Mouse (Mus musculus): Measurements from ENCODE around the gene Lonrf2. TPM values are rescaled to one million over a fixed set of nuclear protein-coding genes. Genes with fewer than 3 reads are reported as not detected.

Lonrf2 gene
- 18.4 and 23.0 TPM in 2 replicates for polyA plus RNA-seq (2015; fragmentation: Nextera tagmentation; extraction: Ambion mirVana)

GRCm38 (mm10) chr1:38836477-38836872 is at the start of gene Lonrf2:
Gene Lonrf2, minus strand, starts transcription at chr1:38836711.
- 0 out of 2 replicates have a peak, but pooled peaks cover 2% of the 10 kb centered on the region for H3K27me3 ChIP-seq (replicated peaks; ENCODE audit: control insufficient read depth, insufficient read depth, low read length)
- peak within 1 kb of the TSS; percentile 74 for H3K4me3 ChIP-seq (ENCODE audit: low read length)
- H3K27ac ChIP-seq (ENCODE audit: low read depth, low read length): peak within 1 kb of the TSS; percentile 97
- H3K4me2 ChIP-seq (ENCODE audit: low read length): peak within 1 kb of the TSS; percentile 95
- ATAC-seq: peak; percentile 95
- WGBS: under 1% methylated on average over 22 of the region's 47 CpGs
- peaks cover 3% of the 10 kb centered on the region; the same call in 1 of the 2 replicates for H3K4me1 ChIP-seq (ENCODE audit: control insufficient read depth, insufficient read depth, low read depth, low read length)
- no peaks in the 10 kb centered on the region for H3K9me3 ChIP-seq (ENCODE audit: control insufficient read depth, low read length)
- peak within 1 kb of the TSS; percentile 96 for H3K9ac ChIP-seq (ENCODE audit: low read depth, low read length)
- no peaks in the 10 kb centered on the region; the same call in 1 of the 2 replicates for H3K36me3 ChIP-seq (ENCODE audit: control insufficient read depth, insufficient read depth, low read length)

- no peaks in the 10 kb centered on the region for H3K4me1 ChIP-seq (ENCODE audit: control insufficient read depth, insufficient read depth, low read depth, low read length)
- H3K36me3 ChIP-seq (ENCODE audit: control insufficient read depth, insufficient read depth, low read length): peaks cover 15% of the 10 kb centered on the region
- ATAC-seq: no peak
- no peaks in the 10 kb centered on the region for H3K27me3 ChIP-seq (replicated peaks; ENCODE audit: control insufficient read depth, insufficient read depth, low read length)
- WGBS: 77% methylated on average over 2 of the region's 2 CpGs
- no peak overlapping the region for H3K27ac ChIP-seq (ENCODE audit: low read depth, low read length)
- no peaks in the 10 kb centered on the region for H3K9me3 ChIP-seq (ENCODE audit: control insufficient read depth, low read length)
- no peak overlapping the region for H3K4me2 ChIP-seq (ENCODE audit: low read length)
- H3K4me3 ChIP-seq (ENCODE audit: low read length): no peak overlapping the region
- no peak overlapping the region for H3K9ac ChIP-seq (ENCODE audit: low read depth, low read length)
Measured at GRCm38 (mm10) chr1:38885956-38886355, 49.4 kb upstream of the Lonrf2 start.

DNA sequence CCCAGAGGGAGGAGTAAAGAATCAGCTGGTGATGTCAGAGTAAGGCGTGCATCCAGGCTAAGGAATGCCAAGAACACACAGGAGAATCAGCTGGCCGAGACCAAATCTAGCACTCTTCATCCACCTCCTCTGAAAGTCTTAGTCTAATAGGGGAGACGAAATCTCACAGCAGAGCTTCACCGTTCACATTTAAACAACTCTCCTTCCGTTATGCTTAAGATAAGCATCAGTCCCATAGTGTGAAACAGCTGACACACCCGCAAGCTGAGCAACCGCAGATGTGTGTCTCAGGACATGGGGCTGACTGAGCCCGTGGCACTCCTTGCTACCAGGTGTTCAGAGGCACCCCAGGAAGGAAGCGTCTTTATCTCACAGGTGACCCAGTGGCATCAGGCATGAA is 47.3 kb upstream of the Lonrf2 start:
- WGBS: 89% methylated on average over 9 of the region's 9 CpGs
- ATAC-seq: no peak
- Histone ChIP-seq H3K9ac (ENCODE audit: low read depth, low read length) (no peak overlapping the region), H3K4me1 (ENCODE audit: control insufficient read depth, insufficient read depth, low read depth, low read length) (no peaks in the 10 kb centered on the region), H3K36me3 (ENCODE audit: control insufficient read depth, insufficient read depth, low read length) (peaks cover 15% of the 10 kb centered on the region), H3K4me3 (ENCODE audit: low read length) (no peak overlapping the region), H3K27me3 (replicated peaks; ENCODE audit: control insufficient read depth, insufficient read depth, low read length) (no peaks in the 10 kb centered on the region), H3K27ac (ENCODE audit: low read depth, low read length) (no peak overlapping the region), H3K4me2 (ENCODE audit: low read length) (no peak overlapping the region), H3K9me3 (ENCODE audit: control insufficient read depth, low read length) (no peaks in the 10 kb centered on the region)

GRCm38 (mm10) chr1:38882746-38883145 is 46.2 kb upstream of the Lonrf2 start:
- H3K27me3 ChIP-seq (replicated peaks; ENCODE audit: control insufficient read depth, insufficient read depth, low read length): no peaks in the 10 kb centered on the region
- no peak overlapping the region for H3K4me3 ChIP-seq (ENCODE audit: low read length)
- H3K9ac ChIP-seq (ENCODE audit: low read depth, low read length): no peak overlapping the region
- H3K9me3 ChIP-seq (ENCODE audit: control insufficient read depth, low read length): no peaks in the 10 kb centered on the region
- H3K4me2 ChIP-seq (ENCODE audit: low read length): no peak overlapping the region
- no peaks in the 10 kb centered on the region for H3K4me1 ChIP-seq (ENCODE audit: control insufficient read depth, insufficient read depth, low read depth, low read length)
- 91% methylated on average over 4 of the region's 4 CpGs for WGBS
- peaks cover 15% of the 10 kb centered on the region for H3K36me3 ChIP-seq (ENCODE audit: control insufficient read depth, insufficient read depth, low read length)
- no peak for ATAC-seq
- no peak overlapping the region for H3K27ac ChIP-seq (ENCODE audit: low read depth, low read length)

GRCm38 (mm10) chr1:38881366-38881765 is 44.9 kb upstream of the Lonrf2 start:
- Histone ChIP-seq H3K4me2 (ENCODE audit: low read length) (no peak overlapping the region), H3K36me3 (ENCODE audit: control insufficient read depth, insufficient read depth, low read length) (peaks cover 15% of the 10 kb centered on the region), H3K27ac (ENCODE audit: low read depth, low read length) (no peak overlapping the region), H3K9me3 (ENCODE audit: control insufficient read depth, low read length) (no peaks in the 10 kb centered on the region), H3K9ac (ENCODE audit: low read depth, low read length) (no peak overlapping the region), H3K4me1 (ENCODE audit: control insufficient read depth, insufficient read depth, low read depth, low read length) (no peaks in the 10 kb centered on the region), H3K4me3 (ENCODE audit: low read length) (no peak overlapping the region), H3K27me3 (replicated peaks; ENCODE audit: control insufficient read depth, insufficient read depth, low read length) (no peaks in the 10 kb centered on the region)
- 85% methylated on average over 4 of the region's 4 CpGs for WGBS
- no peak for ATAC-seq

DNA sequence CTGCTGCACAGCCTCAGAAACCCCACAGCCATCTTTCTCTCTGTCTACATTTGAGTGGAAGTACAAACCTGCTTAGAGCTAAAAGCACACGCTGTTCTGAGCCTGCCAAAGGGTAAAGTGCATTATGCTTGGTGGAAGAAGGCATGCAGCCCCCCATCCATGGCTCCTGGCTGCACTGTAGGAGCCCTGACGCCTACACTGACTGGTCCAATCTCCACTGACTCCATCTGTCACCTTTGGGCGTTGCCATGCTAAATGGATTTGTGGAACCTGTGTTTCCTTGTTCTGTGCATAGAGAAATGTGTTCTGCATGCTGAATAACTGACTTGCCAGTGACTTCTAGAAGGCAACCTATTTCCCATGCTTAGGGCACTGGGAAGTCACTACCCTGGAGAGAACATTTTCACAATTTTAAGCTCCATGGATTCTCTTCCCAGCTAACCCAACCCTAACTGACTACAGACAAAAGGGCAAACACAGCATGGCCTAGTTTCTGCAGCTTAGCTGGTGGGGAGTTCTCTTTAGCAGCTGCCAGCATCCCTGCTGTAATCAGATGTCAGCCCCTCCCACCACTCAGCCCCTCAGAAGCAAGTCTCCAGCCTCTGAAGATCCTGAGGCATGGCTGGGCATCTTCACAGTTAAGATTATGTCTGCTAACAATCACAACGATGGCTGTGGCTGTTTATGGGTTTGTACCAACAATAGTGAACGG is 40.3 kb upstream of the Lonrf2 start:
- Histone ChIP-seq H3K27ac (ENCODE audit: low read depth, low read length) (peak overlapping the region; percentile 13; the same call in 1 of the 2 replicates), H3K4me1 (ENCODE audit: control insufficient read depth, insufficient read depth, low read depth, low read length) (no peaks in the 10 kb centered on the region), H3K9ac (ENCODE audit: low read depth, low read length) (no peak overlapping the region), H3K9me3 (ENCODE audit: control insufficient read depth, low read length) (no peaks in the 10 kb centered on the region), H3K36me3 (ENCODE audit: control insufficient read depth, insufficient read depth, low read length) (peaks cover 3% of the 10 kb centered on the region; the same call in 1 of the 2 replicates), H3K27me3 (replicated peaks; ENCODE audit: control insufficient read depth, insufficient read depth, low read length) (no peaks in the 10 kb centered on the region), H3K4me2 (ENCODE audit: low read length) (no peak overlapping the region), H3K4me3 (ENCODE audit: low read length) (no peak overlapping the region)
- peak; percentile 87 for ATAC-seq
- 47% methylated on average over 5 of the region's 5 CpGs for WGBS

- Histone ChIP-seq H3K27me3 (replicated peaks; ENCODE audit: control insufficient read depth, insufficient read depth, low read length) (no peaks in the 10 kb centered on the region), H3K9me3 (ENCODE audit: control insufficient read depth, low read length) (no peaks in the 10 kb centered on the region), H3K4me3 (ENCODE audit: low read length) (no peak overlapping the region), H3K4me2 (ENCODE audit: low read length) (no peak overlapping the region), H3K36me3 (ENCODE audit: control insufficient read depth, insufficient read depth, low read length) (peaks cover 6% of the 10 kb centered on the region), H3K4me1 (ENCODE audit: control insufficient read depth, insufficient read depth, low read depth, low read length) (no peaks in the 10 kb centered on the region), H3K27ac (ENCODE audit: low read depth, low read length) (no peak overlapping the region), H3K9ac (ENCODE audit: low read depth, low read length) (no peak overlapping the region)
- no peak for ATAC-seq
- WGBS: 91% methylated on average over 5 of the region's 5 CpGs
Measured at GRCm38 (mm10) chr1:38873911-38874310, 37.4 kb upstream of the Lonrf2 start.

DNA sequence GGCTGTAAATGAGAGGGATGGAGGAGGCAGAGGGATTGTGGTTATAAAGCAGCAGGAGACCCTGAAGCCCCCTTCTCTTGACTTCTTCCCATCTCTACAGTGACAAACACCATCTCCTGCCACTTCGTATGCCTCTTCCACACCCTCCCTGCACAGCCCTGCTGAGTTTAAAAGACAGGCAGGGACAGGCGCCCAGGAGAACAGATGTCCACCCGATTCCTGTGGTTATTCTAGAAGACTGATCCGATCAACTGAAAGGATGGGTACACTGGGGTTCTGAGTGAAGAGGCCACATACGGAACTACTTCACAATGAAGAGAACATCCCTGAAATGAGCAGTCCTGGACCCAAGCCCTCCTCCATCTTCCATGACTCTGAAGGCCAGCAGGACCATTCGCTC is 35.3 kb upstream of the Lonrf2 start:
- Histone ChIP-seq H3K9ac (ENCODE audit: low read depth, low read length) (no peak overlapping the region), H3K9me3 (ENCODE audit: control insufficient read depth, low read length) (no peaks in the 10 kb centered on the region), H3K36me3 (ENCODE audit: control insufficient read depth, insufficient read depth, low read length) (peaks cover 14% of the 10 kb centered on the region), H3K4me1 (ENCODE audit: control insufficient read depth, insufficient read depth, low read depth, low read length) (no peaks in the 10 kb centered on the region), H3K4me2 (ENCODE audit: low read length) (no peak overlapping the region), H3K27me3 (replicated peaks; ENCODE audit: control insufficient read depth, insufficient read depth, low read length) (no peaks in the 10 kb centered on the region), H3K4me3 (ENCODE audit: low read length) (no peak overlapping the region), H3K27ac (ENCODE audit: low read depth, low read length) (no peak overlapping the region)
- WGBS: 85% methylated on average over 6 of the region's 6 CpGs
- ATAC-seq: no peak

DNA sequence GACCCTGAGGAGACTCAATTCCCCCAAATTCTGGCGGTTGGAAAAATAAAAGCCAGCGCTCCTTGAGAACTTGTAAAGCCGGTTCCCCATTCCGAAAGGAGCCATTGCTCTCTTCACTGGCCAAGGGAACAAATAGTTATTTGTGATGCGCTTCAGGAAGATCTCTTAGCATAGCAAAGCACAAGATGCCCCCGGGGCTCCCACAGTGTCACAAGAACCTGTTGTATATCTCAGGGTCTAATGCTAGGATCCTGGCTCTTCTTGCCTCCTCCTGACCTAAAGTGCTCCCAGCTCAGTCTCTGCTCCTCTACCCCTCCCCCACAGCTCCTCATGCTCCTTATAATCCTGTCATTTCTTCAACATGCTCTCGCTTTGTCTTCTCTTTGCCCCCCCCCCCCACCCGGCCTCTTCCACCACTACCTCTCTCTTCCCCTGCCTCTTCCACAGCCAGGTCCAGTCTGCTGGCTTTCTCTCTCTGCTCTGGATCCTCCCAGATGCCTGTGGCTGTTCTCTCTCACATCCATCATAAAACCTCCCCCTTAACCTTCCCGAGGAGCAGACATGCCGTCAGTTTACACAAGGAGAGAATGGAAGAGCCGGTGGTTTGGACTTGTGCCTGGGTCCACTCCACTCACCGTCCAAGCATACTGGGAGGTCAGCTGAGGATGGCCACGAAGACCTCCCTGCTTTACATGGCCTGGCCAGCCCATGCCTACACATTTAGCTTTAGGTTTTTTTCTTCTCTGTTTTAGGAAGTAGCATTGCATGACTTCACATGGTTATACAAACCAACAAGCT is 33.1 kb upstream of the Lonrf2 start:
- no peak overlapping the region for H3K4me3 ChIP-seq (ENCODE audit: low read length)
- H3K27me3 ChIP-seq (replicated peaks; ENCODE audit: control insufficient read depth, insufficient read depth, low read length): no peaks in the 10 kb centered on the region
- 56% methylated on average over 13 of the region's 13 CpGs for WGBS
- H3K4me2 ChIP-seq (ENCODE audit: low read length): no peak overlapping the region
- no peaks in the 10 kb centered on the region for H3K4me1 ChIP-seq (ENCODE audit: control insufficient read depth, insufficient read depth, low read depth, low read length)
- no peak overlapping the region for H3K27ac ChIP-seq (ENCODE audit: low read depth, low read length)
- peaks cover 20% of the 10 kb centered on the region for H3K36me3 ChIP-seq (ENCODE audit: control insufficient read depth, insufficient read depth, low read length)
- no peak overlapping the region for H3K9ac ChIP-seq (ENCODE audit: low read depth, low read length)
- no peak for ATAC-seq
- no peaks in the 10 kb centered on the region for H3K9me3 ChIP-seq (ENCODE audit: control insufficient read depth, low read length)

Data from hindbrain, embryonic 16.5 days (tissue).